Mouse (Mus musculus) myocyte (in vitro differentiated cells): ENCODE results near the gene Xrcc4.

Experiments used
- CEBPB ChIP-seq: IDR thresholded peaks from 2 replicates; pipeline ENCODE4 v1.6.1; 2011; ENCODE audit warnings: mild to moderate bottlenecking, moderate library complexity; ENCODE audit not compliant: poor library complexity, insufficient read depth, severe bottlenecking
- E2F4 ChIP-seq: IDR thresholded peaks from one replicate; pipeline ENCODE4 v1.6.1; 2011; ENCODE audit warnings: mild to moderate bottlenecking, control low read depth, moderate library complexity; ENCODE audit not compliant: insufficient read depth
- MYOD1 ChIP-seq, 3 experiments: IDR thresholded peaks; one replicate each; pipeline ENCODE4 v1.6.1; 2011; ENCODE audit warnings: control low read depth in 2 of 3, low read depth in 2 of 3, mild to moderate bottlenecking in 2 of 3, moderate library complexity in 1 of 3; ENCODE audit not compliant: insufficient read length in 2 of 3, control insufficient read depth in 1 of 3
- MYOG ChIP-seq, 3 experiments: IDR thresholded peaks; one replicate each; pipeline ENCODE4 v1.6.1; 2011; ENCODE audit warnings: control low read depth in 2 of 3, low read depth in 2 of 3, mild to moderate bottlenecking in 2 of 3; ENCODE audit not compliant: insufficient read length in 2 of 3, control insufficient read depth in 1 of 3, insufficient read depth in 1 of 3
- POLR2A ChIP-seq: IDR thresholded peaks from one replicate; pipeline ENCODE4 v1.6.1; 2011; ENCODE audit warnings: low read depth, mild to moderate bottlenecking, control low read depth, moderate library complexity; ENCODE audit not compliant: insufficient read length
- POLR2AphosphoS2 ChIP-seq: IDR thresholded peaks from one replicate; pipeline ENCODE4 v1.6.1; 2011; ENCODE audit warnings: low read depth, control low read depth; ENCODE audit not compliant: insufficient read length
- REST ChIP-seq: IDR thresholded peaks from one replicate; pipeline ENCODE4 v1.6.1; 2011; ENCODE audit warnings: mild to moderate bottlenecking, control low read depth, moderate library complexity; ENCODE audit not compliant: insufficient read depth, insufficient read length
- SRF ChIP-seq: IDR thresholded peaks from one replicate; pipeline ENCODE4 v1.6.1; 2011; ENCODE audit warnings: low read depth; ENCODE audit not compliant: control insufficient read depth, insufficient read length
- TCF12 ChIP-seq: IDR thresholded peaks from one replicate; pipeline ENCODE4 v1.6.1; 2011; ENCODE audit warnings: mild to moderate bottlenecking, control low read depth; ENCODE audit not compliant: poor library complexity, insufficient read depth, severe bottlenecking
- TCF3 ChIP-seq: IDR thresholded peaks from one replicate; pipeline ENCODE4 v1.6.1; 2011; ENCODE audit warnings: low read depth, control low read depth; ENCODE audit not compliant: insufficient read length
- USF1 ChIP-seq: IDR thresholded peaks from one replicate; pipeline ENCODE4 v1.6.1; 2011; ENCODE audit warnings: low read depth, mild to moderate bottlenecking, control low read depth, moderate library complexity

- no peak for TF ChIP-seq MYOG (IDR thresholded peaks at IDR 0.05; ENCODE audit: control insufficient read depth in 1 of 3, insufficient read depth in 1 of 3, insufficient read length in 2 of 3, low read depth in 2 of 3)
- TF ChIP-seq POLR2AphosphoS2 = no peak
- no peak for TF ChIP-seq TCF12
- TF ChIP-seq USF1 = no peak
- TF ChIP-seq E2F4 = no peak
- no peak for TF ChIP-seq POLR2A
- TF ChIP-seq CEBPB = no peak
- TF ChIP-seq REST = no peak
- TF ChIP-seq TCF3 = no peak
- no peak for TF ChIP-seq SRF
- no peak for TF ChIP-seq MYOD1 (IDR thresholded peaks at IDR 0.05; ENCODE audit: control insufficient read depth in 1 of 3, insufficient read length in 2 of 3, low read depth in 2 of 3)
Observed at GRCm38 (mm10) chr13:89762339-89762738, 327.1 kb downstream of the Xrcc4 start.
